Mouse (Mus musculus) limb, embryonic 15.5 days (tissue): ENCODE data around the gene Plcd4. TPM values are rescaled to one million over a fixed set of nuclear protein-coding genes. Genes with fewer than 3 reads are reported as not detected.

ENCODE experiments used
- ATAC-seq: fragments of 200-750 bp; cut with Nextera tagmentation; 2 replicates; pipeline ENCODE4 v1.8.0; 2017; ENCODE audit warnings: low read depth, moderate TSS enrichment; ENCODE audit not compliant: insufficient number of reproducible peaks, low FRiP score, low TSS enrichment
- H3K27ac ChIP-seq: fragments of 300-500 bp; sonication (generic); 2 replicates; pipeline ENCODE4 v1.5.1; 2015; ENCODE audit warnings: moderate library complexity, mild to moderate bottlenecking, inconsistent platforms
- H3K27me3 ChIP-seq: fragments of 300-500 bp; sonication (generic); 2 replicates; pipeline ENCODE4 v1.6.1; 2015; ENCODE audit warnings: inconsistent platforms
- H3K36me3 ChIP-seq: fragments of 300-500 bp; sonication (generic); 2 replicates; pipeline ENCODE4 v1.6.1; 2015; ENCODE audit warnings: inconsistent platforms
- H3K4me1 ChIP-seq: fragments of 300-500 bp; sonication (generic); 2 replicates; pipeline ENCODE4 v1.6.1; 2015; ENCODE audit warnings: inconsistent platforms
- H3K4me2 ChIP-seq: fragments of 300-500 bp; sonication (generic); 2 replicates; pipeline ENCODE4 v1.6.1; 2015; ENCODE audit warnings: mild to moderate bottlenecking, inconsistent platforms
- H3K4me3 ChIP-seq: fragments of 300-500 bp; sonication (generic); 2 replicates; pipeline ENCODE4 v1.5.1; 2015; ENCODE audit warnings: mild to moderate bottlenecking, inconsistent platforms
- H3K9ac ChIP-seq: fragments of 300-500 bp; sonication (generic); 2 replicates; pipeline ENCODE4 v1.6.1; 2015; ENCODE audit warnings: inconsistent platforms
- H3K9me3 ChIP-seq: fragments of 300-500 bp; sonication (generic); 2 replicates; pipeline ENCODE4 v1.6.1; 2016; ENCODE audit warnings: inconsistent platforms
- WGBS: fragments of 180-500 bp; shearing (Covaris S2); methylation state at CpG from one replicate; pipeline ENCODE4 v1.1.7; 2015; 5-methylcytosine and 5-hydroxymethylcytosine counted together
- microRNA-seq: library from miRNA; unstranded; fragments of <30 nt; microRNA quantifications from one replicate; pipeline ENCODE4, GENCODE M21; 2016
- polyA plus RNA-seq: library from polyadenylated mRNA; unstranded; fragments of >200 nt; fragmentation: Nextera tagmentation; extraction: Ambion mirVana; gene quantifications from 2 replicates; pipeline ENCODE4 v1.2.1, GENCODE M21; 2015

The Plcd4 gene
- polyA plus RNA-seq, 1 experiment from 2014 or later, result 0.92 TPM

- WGBS, result 10% methylated on average over 25 of the region's 25 CpGs
Observed at GRCm38 (mm10) chr1:74601267-74601962, 58.7 kb downstream of the Plcd4 start, which contains the start of the genes Rnf25 and Stk36. Gene Rnf25, minus strand, starts transcription at chr1:74601397. Gene Stk36, plus strand, starts transcription at chr1:74601445.

More at GRCm38 (mm10) chr1:74601267-74601962, 58.7 kb downstream of the Plcd4 start, which contains the start of the genes Rnf25 and Stk36:
- Histone ChIP-seq H3K4me2 (peak within 1 kb of the TSS; percentile 80), H3K36me3 (peaks cover 28% of the 10 kb centered on the region), H3K4me3 (peak within 1 kb of the TSS; percentile 85), H3K4me1 (peaks cover 12% of the 10 kb centered on the region), H3K27me3 (no peaks in the 10 kb centered on the region), H3K9me3 (no peaks in the 10 kb centered on the region), H3K9ac (peak within 1 kb of the TSS; percentile 81), H3K27ac (0 out of 2 replicates have a peak within 1 kb of the TSS, but pooled peaks have one; percentile 22)
- peak; percentile 78 for ATAC-seq

Small RNA genes within 50 kb of the gene (microRNA-seq; reads per million reads assigned to microRNA genes)
- not detected for gene Gm25035

Other genes with a start within 250 kb of the Plcd4 start
- 58.8 and 69.6 TPM in 2 replicates for gene Tmbim1, start 237.3 kb upstream of the Plcd4 start, polyA plus RNA-seq
- 1.6 and 2.0 TPM in 2 replicates for gene Catip, start 180.8 kb upstream of the Plcd4 start, polyA plus RNA-seq
- gene Slc11a1, start 167.7 kb upstream of the Plcd4 start, polyA plus RNA-seq, result 3.4 and 4.4 TPM in 2 replicates
- gene Ctdsp1, start 151.4 kb upstream of the Plcd4 start, polyA plus RNA-seq, result 82.4 and 85.4 TPM in 2 replicates
- 0.15 and 0.20 TPM in 2 replicates for gene Vil1, start 133.5 kb upstream of the Plcd4 start, polyA plus RNA-seq
- gene Cnot9, start 36.8 kb upstream of the Plcd4 start, polyA plus RNA-seq, result 52.7 and 55.8 TPM in 2 replicates
- gene Usp37, start 1.4 kb downstream of the Plcd4 start, polyA plus RNA-seq, result 26.3 and 30.5 TPM in 2 replicates
- gene Zfp142, start 45.4 kb downstream of the Plcd4 start, polyA plus RNA-seq, result 7.3 and 7.5 TPM in 2 replicates
- 14.0 and 16.4 TPM in 2 replicates for gene Bcs1l, start 45.4 kb downstream of the Plcd4 start, polyA plus RNA-seq
- gene Rnf25, start 58.5 kb downstream of the Plcd4 start, polyA plus RNA-seq, result 40.7 and 41.0 TPM in 2 replicates
- 5.4 and 6.5 TPM in 2 replicates for gene Stk36, start 58.6 kb downstream of the Plcd4 start, polyA plus RNA-seq
- 10.3 and 12.3 TPM in 2 replicates for gene Ttll4, start 118.9 kb downstream of the Plcd4 start, polyA plus RNA-seq
- 9.7 and 10.5 TPM in 2 replicates for gene Cyp27a1, start 170.7 kb downstream of the Plcd4 start, polyA plus RNA-seq
- gene Prkag3, start 206.3 kb downstream of the Plcd4 start, polyA plus RNA-seq, result 2.8 and 7.5 TPM in 2 replicates
- gene Wnt6, start 229.0 kb downstream of the Plcd4 start, polyA plus RNA-seq, result 49.5 and 53.6 TPM in 2 replicates
- 9.0 and 9.1 TPM in 2 replicates for gene Wnt10a, start 248.6 kb downstream of the Plcd4 start, polyA plus RNA-seq